Mouse (Mus musculus) macrophage (primary cell): ENCODE results near the gene Eif4a1. TPM values are rescaled to one million over a fixed set of nuclear protein-coding genes. Genes with fewer than 3 reads are reported as not detected.
"Not testable (repeated sequence)": the region's sequence is repeated elsewhere in the genome, so short reads cannot be mapped to it uniquely, and the experiment has no call there.

Experiments used
- H3K27ac ChIP-seq: fragments of 350-480 bp; formaldehyde crosslinking; 2 replicates; pipeline ENCODE4 v1.9.0; 2021
- H3K36me3 ChIP-seq: fragments of 350-480 bp; formaldehyde crosslinking; 2 replicates; pipeline ENCODE4 v1.9.0; 2021; ENCODE audit errors: inconsistent target
- H3K4me3 ChIP-seq: fragments of 350-480 bp; formaldehyde crosslinking; 2 replicates; pipeline ENCODE4 v1.9.0; 2021; ENCODE audit errors: inconsistent target
- H3K79me2 ChIP-seq: fragments of 350-480 bp; formaldehyde crosslinking; 2 replicates; pipeline ENCODE4 v1.9.0; 2021; ENCODE audit errors: inconsistent target
- WGBS: methylation state at CpG from one replicate; pipeline ENCODE4 v1.1.7; 2026; ENCODE audit warnings: inconsistent platforms; ENCODE audit not compliant: missing documents; 5-methylcytosine and 5-hydroxymethylcytosine counted together
- polyA plus RNA-seq: library from polyadenylated mRNA; stranded (reverse); fragments of 250-400 nt; gene quantifications from 3 replicates; pipeline ENCODE4 v1.2.4, GENCODE M21; 2018; ENCODE audit warnings: inconsistent platforms

Gene Eif4a1
- polyA plus RNA-seq, 1 experiment from 2014 or later, result 693 TPM

- no peak within 1 kb of the TSS for H3K4me3 ChIP-seq
- peaks cover 56% of the 10 kb centered on the region; the same call in 1 of the 2 replicates for H3K36me3 ChIP-seq
- H3K79me2 ChIP-seq, result peaks cover 30% of the 10 kb centered on the region
- whole genome bisulfite sequencing, result 79% methylated on average over 31 of the region's 34 CpGs
- peak within 1 kb of the TSS; percentile 46 for H3K27ac ChIP-seq
These were observed 16.8 kb downstream of the Eif4a1 start, which contains the start of gene Sox15 for GRCm38 (mm10) chr11:69655264-69656064. Gene Sox15, plus strand, starts transcription at chr11:69655314.

- H3K36me3 ChIP-seq, result peaks cover 63% of the 10 kb centered on the region
- peak overlapping the region; percentile 46 for H3K27ac ChIP-seq
- peaks cover 23% of the 10 kb centered on the region for H3K79me2 ChIP-seq
- WGBS, result 40% methylated on average over 9 of the region's 9 CpGs
- no peak overlapping the region for H3K4me3 ChIP-seq
These were observed 17.5 kb downstream of the Eif4a1 start for GRCm38 (mm10) chr11:69654760-69655159.

- Histone ChIP-seq H3K27ac (no peak overlapping the region), H3K36me3 (peaks cover 64% of the 10 kb centered on the region), H3K4me3 (no peak overlapping the region), H3K79me2 (peaks cover 9% of the 10 kb centered on the region)
- WGBS, result 96% methylated on average over 5 of the region's 5 CpGs
These were observed 18.8 kb downstream of the Eif4a1 start for GRCm38 (mm10) chr11:69653399-69653798.

- Histone ChIP-seq H3K36me3 (peaks cover 80% of the 10 kb centered on the region), H3K4me3 (no peak overlapping the region), H3K79me2 (no peaks in the 10 kb centered on the region), H3K27ac (no peak overlapping the region)
- 95% methylated on average over 5 of the region's 5 CpGs for WGBS
These were observed 26.4 kb downstream of the Eif4a1 start for GRCm38 (mm10) chr11:69645860-69646259.

GRCm38 (mm10) chr11:69635471-69635870 is 36.8 kb downstream of the Eif4a1 start:
- Histone ChIP-seq H3K36me3 (peaks cover 17% of the 10 kb centered on the region), H3K79me2 (peaks cover 60% of the 10 kb centered on the region), H3K4me3 (no peak overlapping the region), H3K27ac (no peak overlapping the region)
- 82% methylated on average over 3 of the region's 3 CpGs for whole genome bisulfite sequencing

GRCm38 (mm10) chr11:69633128-69633866 is 38.9 kb downstream of the Eif4a1 start:
- Histone ChIP-seq H3K27ac (peak overlapping the region; percentile 37), H3K79me2 (peaks cover 52% of the 10 kb centered on the region), H3K36me3 (no peaks in the 10 kb centered on the region), H3K4me3 (peak overlapping the region; percentile 71)
- WGBS, result 2% methylated on average over 48 of the region's 50 CpGs

GRCm38 (mm10) chr11:69632284-69633089 is 39.7 kb downstream of the Eif4a1 start, which contains the start of gene Fxr2:
Gene Fxr2, plus strand, starts transcription at chr11:69632990.
- Histone ChIP-seq H3K27ac (peak within 1 kb of the TSS; percentile 51), H3K4me3 (peak within 1 kb of the TSS; percentile 71), H3K79me2 (peaks cover 43% of the 10 kb centered on the region), H3K36me3 (no peaks in the 10 kb centered on the region)
- WGBS, result under 1% methylated on average over 55 of the region's 56 CpGs

GRCm38 (mm10) chr11:69629802-69630201 is 42.4 kb downstream of the Eif4a1 start:
- no peak overlapping the region for H3K4me3 ChIP-seq
- H3K79me2 ChIP-seq, result peaks cover 17% of the 10 kb centered on the region
- H3K27ac ChIP-seq, result no peak overlapping the region
- no peaks in the 10 kb centered on the region for H3K36me3 ChIP-seq
- 71% methylated on average over 1 of the region's 1 CpGs for WGBS

- Histone ChIP-seq H3K36me3 (no peaks in the 10 kb centered on the region), H3K4me3 (no peak overlapping the region), H3K27ac (no peak overlapping the region), H3K79me2 (peaks cover 1% of the 10 kb centered on the region)
- WGBS, result 46% methylated on average over 6 of the region's 6 CpGs
These were observed 43.9 kb downstream of the Eif4a1 start for GRCm38 (mm10) chr11:69628286-69628685.

GRCm38 (mm10) chr11:69624339-69624738 is 47.9 kb downstream of the Eif4a1 start:
- H3K4me3 ChIP-seq, H3K79me2 ChIP-seq, H3K36me3 ChIP-seq, H3K27ac ChIP-seq: not testable (repeated sequence)
- no CpG with 5 or more reads among the region's 2 CpGs for WGBS

GRCm38 (mm10) chr11:69623006-69623405 is 49.2 kb downstream of the Eif4a1 start:
- H3K27ac ChIP-seq, result no peak overlapping the region
- no peaks in the 10 kb centered on the region for H3K36me3 ChIP-seq
- H3K79me2 ChIP-seq, result no peaks in the 10 kb centered on the region
- 97% methylated on average over 4 of the region's 4 CpGs for WGBS
- H3K4me3 ChIP-seq, result no peak overlapping the region

- no peak overlapping the region for H3K27ac ChIP-seq
- H3K79me2 ChIP-seq, result no peaks in the 10 kb centered on the region
- peak overlapping the region; percentile 55 for H3K4me3 ChIP-seq
- no peaks in the 10 kb centered on the region for H3K36me3 ChIP-seq
- 39% methylated on average over 6 of the region's 6 CpGs for WGBS
These were observed 49.8 kb downstream of the Eif4a1 start for GRCm38 (mm10) chr11:69622406-69622805.

- Histone ChIP-seq H3K27ac (no peak within 1 kb of the TSS), H3K4me3 (peak within 1 kb of the TSS; percentile 55), H3K36me3 (no peaks in the 10 kb centered on the region), H3K79me2 (no peaks in the 10 kb centered on the region)
- WGBS, result 13% methylated on average over 18 of the region's 20 CpGs
These were observed 50.5 kb downstream of the Eif4a1 start, which contains the start of gene Sat2 for GRCm38 (mm10) chr11:69621571-69622268. Gene Sat2, plus strand, starts transcription at chr11:69622024.
